Mouse (Mus musculus) hindbrain, embryonic 16.5 days (tissue): ENCODE data around the gene Zfp652. TPM values are rescaled to one million over a fixed set of nuclear protein-coding genes. Genes with fewer than 3 reads are reported as not detected.

Experiments used
- ATAC-seq: fragments of 200-750 bp; cut with Nextera tagmentation; 2 replicates; pipeline ENCODE4 v1.8.0; 2017; ENCODE audit warnings: moderate TSS enrichment, moderate library complexity
- H3K27ac ChIP-seq: fragments of 300-500 bp; sonication (generic); 2 replicates; pipeline ENCODE4 v1.5.1; 2014; ENCODE audit warnings: low read depth, mild to moderate bottlenecking, control low read depth, low read length, moderate library complexity
- H3K27me3 ChIP-seq: fragments of 300-500 bp; sonication (generic); replicated peaks from 2 replicates; pipeline ENCODE4 v1.6.1; 2014; ENCODE audit warnings: low read length; ENCODE audit not compliant: control insufficient read depth, insufficient read depth
- H3K36me3 ChIP-seq: fragments of 300-500 bp; sonication (generic); 2 replicates; pipeline ENCODE4 v1.6.1; 2014; ENCODE audit warnings: mild to moderate bottlenecking, low read length, moderate library complexity, mixed read lengths; ENCODE audit not compliant: control insufficient read depth, insufficient read depth
- H3K4me1 ChIP-seq: fragments of 300-500 bp; sonication (generic); 2 replicates; pipeline ENCODE4 v1.6.1; 2014; ENCODE audit warnings: low read depth, low read length; ENCODE audit not compliant: control insufficient read depth, insufficient read depth
- H3K4me2 ChIP-seq: fragments of 300-500 bp; sonication (generic); 2 replicates; pipeline ENCODE4 v1.6.1; 2014; ENCODE audit warnings: mild to moderate bottlenecking, low read length, control low read depth, moderate library complexity
- H3K4me3 ChIP-seq: fragments of 300-500 bp; sonication (generic); 2 replicates; pipeline ENCODE4 v1.5.1; 2014; ENCODE audit warnings: mild to moderate bottlenecking, low read length, control low read depth, moderate library complexity
- H3K9ac ChIP-seq: fragments of 300-500 bp; sonication (generic); 2 replicates; pipeline ENCODE4 v1.6.1; 2014; ENCODE audit warnings: low read depth, mild to moderate bottlenecking, control low read depth, low read length, moderate library complexity
- H3K9me3 ChIP-seq: fragments of 300-500 bp; sonication (generic); 2 replicates; pipeline ENCODE4 v1.6.1; 2014; ENCODE audit warnings: mild to moderate bottlenecking, low read length, moderate library complexity; ENCODE audit not compliant: control insufficient read depth
- WGBS: fragments of 180-500 bp; shearing (Covaris S2); extraction: QIAGEN DNeasy Blood & Tissue Kit; methylation state at CpG from one replicate; pipeline ENCODE4 v1.1.7; 2014; 5-methylcytosine and 5-hydroxymethylcytosine counted together
- polyA plus RNA-seq: library from polyadenylated mRNA; unstranded; fragments of >200 nt; fragmentation: Nextera tagmentation; extraction: Ambion mirVana; gene quantifications from 2 replicates; pipeline ENCODE4 v1.2.1, GENCODE M21; 2015

Gene Zfp652
- polyA plus RNA-seq, 1 experiment from 2014 or later: 21.7 TPM

- Histone ChIP-seq H3K27ac (no peak overlapping the region), H3K4me1 (no peaks in the 10 kb centered on the region), H3K9me3 (no peaks in the 10 kb centered on the region; the same call in 1 of the 2 replicates), H3K27me3 (no peaks in the 10 kb centered on the region), H3K36me3 (no peaks in the 10 kb centered on the region), H3K4me2 (no peak overlapping the region), H3K4me3 (no peak overlapping the region), H3K9ac (no peak overlapping the region)
- ATAC-seq: no peak
- WGBS: 77% methylated on average over 11 of the region's 11 CpGs
Measured at GRCm38 (mm10) chr11:95781557-95781956, 69.1 kb downstream of the Zfp652 start.

- H3K36me3 ChIP-seq: no peaks in the 10 kb centered on the region
- H3K27me3 ChIP-seq: no peaks in the 10 kb centered on the region
- no peaks in the 10 kb centered on the region for H3K4me1 ChIP-seq
- no peaks in the 10 kb centered on the region; the same call in 1 of the 2 replicates for H3K9me3 ChIP-seq
- 78% methylated on average over 4 of the region's 4 CpGs for WGBS
- no peak overlapping the region for H3K4me3 ChIP-seq
- H3K4me2 ChIP-seq: no peak overlapping the region
- H3K9ac ChIP-seq: no peak overlapping the region
- no peak overlapping the region for H3K27ac ChIP-seq
- no peak for ATAC-seq
Measured at GRCm38 (mm10) chr11:95783457-95783856, 71.0 kb downstream of the Zfp652 start.

- WGBS: 82% methylated on average over 9 of the region's 9 CpGs
- Histone ChIP-seq H3K4me3 (no peak overlapping the region), H3K4me1 (no peaks in the 10 kb centered on the region), H3K4me2 (no peak overlapping the region), H3K36me3 (no peaks in the 10 kb centered on the region), H3K27ac (no peak overlapping the region), H3K27me3 (no peaks in the 10 kb centered on the region), H3K9me3 (no peaks in the 10 kb centered on the region; the same call in 1 of the 2 replicates), H3K9ac (no peak overlapping the region)
- ATAC-seq: no peak
Measured at GRCm38 (mm10) chr11:95783958-95784357, 71.5 kb downstream of the Zfp652 start.

GRCm38 (mm10) chr11:95785675-95786074, 73.2 kb downstream of the Zfp652 start:
- Histone ChIP-seq H3K4me3 (no peak overlapping the region), H3K9me3 (no peaks in the 10 kb centered on the region; the same call in 1 of the 2 replicates), H3K36me3 (no peaks in the 10 kb centered on the region), H3K4me2 (no peak overlapping the region), H3K27ac (no peak overlapping the region), H3K4me1 (no peaks in the 10 kb centered on the region), H3K9ac (no peak overlapping the region), H3K27me3 (no peaks in the 10 kb centered on the region)
- 98% methylated on average over 4 of the region's 4 CpGs for WGBS
- ATAC-seq: no peak

- 93% methylated on average over 6 of the region's 6 CpGs for WGBS
- Histone ChIP-seq H3K36me3 (no peaks in the 10 kb centered on the region), H3K27ac (no peak overlapping the region), H3K9me3 (no peaks in the 10 kb centered on the region; the same call in 1 of the 2 replicates), H3K9ac (no peak overlapping the region), H3K4me3 (no peak overlapping the region), H3K4me1 (no peaks in the 10 kb centered on the region), H3K27me3 (no peaks in the 10 kb centered on the region), H3K4me2 (no peak overlapping the region)
- no peak for ATAC-seq
Measured at GRCm38 (mm10) chr11:95786511-95786910, 74.0 kb downstream of the Zfp652 start.

- no peak overlapping the region for H3K4me2 ChIP-seq
- no peak for ATAC-seq
- H3K9me3 ChIP-seq: no peaks in the 10 kb centered on the region; the same call in 1 of the 2 replicates
- no peak overlapping the region for H3K4me3 ChIP-seq
- H3K27me3 ChIP-seq: no peaks in the 10 kb centered on the region
- no peaks in the 10 kb centered on the region for H3K4me1 ChIP-seq
- H3K36me3 ChIP-seq: no peaks in the 10 kb centered on the region
- H3K27ac ChIP-seq: no peak overlapping the region
- WGBS: 89% methylated on average over 8 of the region's 8 CpGs
- H3K9ac ChIP-seq: no peak overlapping the region
Measured at GRCm38 (mm10) chr11:95789451-95789891, 77.0 kb downstream of the Zfp652 start.

- Histone ChIP-seq H3K27me3 (no peaks in the 10 kb centered on the region), H3K4me2 (no peak overlapping the region), H3K27ac (no peak overlapping the region), H3K9me3 (no peaks in the 10 kb centered on the region), H3K36me3 (no peaks in the 10 kb centered on the region), H3K9ac (no peak overlapping the region), H3K4me3 (no peak overlapping the region), H3K4me1 (peaks cover 4% of the 10 kb centered on the region)
- ATAC-seq: no peak
- WGBS: 85% methylated on average over 13 of the region's 13 CpGs
Measured at GRCm38 (mm10) chr11:95791787-95792186, 79.3 kb downstream of the Zfp652 start.

- no peaks in the 10 kb centered on the region; the same call in 1 of the 2 replicates for H3K27me3 ChIP-seq
- H3K9me3 ChIP-seq: no peaks in the 10 kb centered on the region
- 92% methylated on average over 8 of the region's 8 CpGs for WGBS
- no peak overlapping the region for H3K4me2 ChIP-seq
- peaks cover 7% of the 10 kb centered on the region for H3K4me1 ChIP-seq
- ATAC-seq: no peak
- no peak overlapping the region for H3K4me3 ChIP-seq
- H3K9ac ChIP-seq: no peak overlapping the region
- no peak overlapping the region for H3K27ac ChIP-seq
- no peaks in the 10 kb centered on the region for H3K36me3 ChIP-seq
Measured at GRCm38 (mm10) chr11:95792950-95793509, 80.6 kb downstream of the Zfp652 start.

GRCm38 (mm10) chr11:95794201-95794600, 81.7 kb downstream of the Zfp652 start:
- H3K9me3 ChIP-seq: no peaks in the 10 kb centered on the region
- 81% methylated on average over 5 of the region's 5 CpGs for whole genome bisulfite sequencing
- H3K4me3 ChIP-seq: no peak overlapping the region
- no peak overlapping the region for H3K9ac ChIP-seq
- H3K27ac ChIP-seq: no peak overlapping the region
- no peak for ATAC-seq
- no peak overlapping the region for H3K4me2 ChIP-seq
- peaks cover 7% of the 10 kb centered on the region for H3K4me1 ChIP-seq
- H3K27me3 ChIP-seq: no peaks in the 10 kb centered on the region; the same call in 1 of the 2 replicates
- no peaks in the 10 kb centered on the region for H3K36me3 ChIP-seq
